Mouse (Mus musculus) midbrain, embryonic 15.5 days (tissue): ENCODE data around the gene Them7. TPM values are rescaled to one million over a fixed set of nuclear protein-coding genes. Genes with fewer than 3 reads are reported as not detected.

Experiments used
- ATAC-seq: fragments of 200-750 bp; cut with Nextera tagmentation; replicated peaks from 2 replicates; pipeline ENCODE4 v1.8.0; 2017; ENCODE audit warnings: moderate TSS enrichment
- H3K27ac ChIP-seq: fragments of 300-500 bp; sonication (generic); 2 replicates; pipeline ENCODE4 v1.5.1; 2015; ENCODE audit warnings: mild to moderate bottlenecking, inconsistent platforms
- H3K27me3 ChIP-seq: fragments of 300-500 bp; sonication (generic); replicated peaks from 2 replicates; pipeline ENCODE4 v1.6.1; 2015; ENCODE audit warnings: inconsistent platforms
- H3K36me3 ChIP-seq: fragments of 300-500 bp; sonication (generic); replicated peaks from 2 replicates; pipeline ENCODE4 v1.6.1; 2015; ENCODE audit warnings: inconsistent platforms
- H3K4me1 ChIP-seq: fragments of 300-500 bp; sonication (generic); 2 replicates; pipeline ENCODE4 v1.6.1; 2015; ENCODE audit warnings: inconsistent platforms
- H3K4me2 ChIP-seq: fragments of 300-500 bp; sonication (generic); 2 replicates; pipeline ENCODE4 v1.6.1; 2015; ENCODE audit warnings: inconsistent platforms, mild to moderate bottlenecking, moderate library complexity
- H3K4me3 ChIP-seq: fragments of 300-500 bp; sonication (generic); 2 replicates; pipeline ENCODE4 v1.5.1; 2015; ENCODE audit warnings: mild to moderate bottlenecking, inconsistent platforms
- H3K9ac ChIP-seq: fragments of 300-500 bp; sonication (generic); 2 replicates; pipeline ENCODE4 v1.6.1; 2015; ENCODE audit warnings: mild to moderate bottlenecking, inconsistent platforms
- H3K9me3 ChIP-seq: fragments of 300-500 bp; sonication (generic); 2 replicates; pipeline ENCODE4 v1.6.1; 2016; ENCODE audit warnings: inconsistent platforms
- WGBS: fragments of 180-500 bp; shearing (Covaris S2); methylation state at CpG from one replicate; pipeline ENCODE4 v1.1.7; 2015; ENCODE audit warnings: mixed read lengths; 5-methylcytosine and 5-hydroxymethylcytosine counted together
- polyA plus RNA-seq: library from polyadenylated mRNA; unstranded; fragments of >200 nt; fragmentation: Nextera tagmentation; extraction: Ambion mirVana; gene quantifications from 2 replicates; pipeline ENCODE4 v1.2.1, GENCODE M21; 2015

The Them7 gene
- polyA plus RNA-seq, 1 experiment from 2014 or later = not detected

GRCm38 (mm10) chr2:105370698-105371097 lies 146.6 kb downstream of the Them7 start:
- H3K4me1 ChIP-seq = peaks cover 11% of the 10 kb centered on the region
- peak overlapping the region; percentile 45 for H3K27ac ChIP-seq
- peaks cover 13% of the 10 kb centered on the region for H3K27me3 ChIP-seq
- H3K4me2 ChIP-seq = peak overlapping the region; percentile 52
- no peaks in the 10 kb centered on the region for H3K36me3 ChIP-seq
- no peaks in the 10 kb centered on the region for H3K9me3 ChIP-seq
- peak overlapping the region; percentile 32 for H3K4me3 ChIP-seq
- ATAC-seq = peak; percentile 70
- WGBS = 12% methylated on average over 14 of the region's 14 CpGs
- H3K9ac ChIP-seq = peak overlapping the region; percentile 39

- WGBS = 90% methylated on average over 6 of the region's 6 CpGs
- H3K9me3 ChIP-seq = no peaks in the 10 kb centered on the region
- no peak for ATAC-seq
These were observed 148.0 kb downstream of the Them7 start for GRCm38 (mm10) chr2:105372156-105372555.

GRCm38 (mm10) chr2:105372727-105373126 lies 148.6 kb downstream of the Them7 start:
- WGBS = 82% methylated on average over 5 of the region's 5 CpGs
- H3K4me2 ChIP-seq = no peak overlapping the region
- H3K9ac ChIP-seq = no peak overlapping the region
- no peak overlapping the region for H3K27ac ChIP-seq
- peaks cover 12% of the 10 kb centered on the region for H3K27me3 ChIP-seq
- peaks cover 11% of the 10 kb centered on the region for H3K4me1 ChIP-seq
- H3K4me3 ChIP-seq = no peak overlapping the region
- no peaks in the 10 kb centered on the region for H3K9me3 ChIP-seq
- H3K36me3 ChIP-seq = no peaks in the 10 kb centered on the region
- ATAC-seq = no peak

More at GRCm38 (mm10) chr2:105372156-105372555, 148.0 kb downstream of the Them7 start:
- Histone ChIP-seq H3K4me1 (peaks cover 11% of the 10 kb centered on the region), H3K36me3 (no peaks in the 10 kb centered on the region), H3K27me3 (peaks cover 16% of the 10 kb centered on the region), H3K4me2 (no peak overlapping the region), H3K4me3 (no peak overlapping the region), H3K27ac (no peak overlapping the region), H3K9ac (no peak overlapping the region)

GRCm38 (mm10) chr2:105373658-105374057 lies 149.5 kb downstream of the Them7 start:
- Histone ChIP-seq H3K9ac (no peak overlapping the region), H3K4me2 (no peak overlapping the region)
- 88% methylated on average over 11 of the region's 11 CpGs for WGBS

GRCm38 (mm10) chr2:105375261-105375660 lies 151.1 kb downstream of the Them7 start:
- peaks cover 8% of the 10 kb centered on the region for H3K4me1 ChIP-seq
- no peak overlapping the region for H3K4me3 ChIP-seq
- no peaks in the 10 kb centered on the region for H3K36me3 ChIP-seq
- 94% methylated on average over 7 of the region's 7 CpGs for WGBS
- peaks cover 11% of the 10 kb centered on the region for H3K27me3 ChIP-seq
- no peak for ATAC-seq
- H3K4me2 ChIP-seq = no peak overlapping the region
- H3K9ac ChIP-seq = no peak overlapping the region
- no peak overlapping the region for H3K27ac ChIP-seq
- H3K9me3 ChIP-seq = no peaks in the 10 kb centered on the region

More at GRCm38 (mm10) chr2:105373658-105374057, 149.5 kb downstream of the Them7 start:
- Histone ChIP-seq H3K4me3 (no peak overlapping the region), H3K27ac (no peak overlapping the region), H3K27me3 (peaks cover 11% of the 10 kb centered on the region), H3K9me3 (no peaks in the 10 kb centered on the region), H3K4me1 (peaks cover 11% of the 10 kb centered on the region), H3K36me3 (no peaks in the 10 kb centered on the region)
- ATAC-seq = no peak

- H3K27me3 ChIP-seq = peaks cover 11% of the 10 kb centered on the region
- H3K9ac ChIP-seq = no peak overlapping the region
- ATAC-seq = no peak
- H3K27ac ChIP-seq = no peak overlapping the region
- H3K9me3 ChIP-seq = no peaks in the 10 kb centered on the region
- 79% methylated on average over 4 of the region's 4 CpGs for WGBS
- H3K36me3 ChIP-seq = no peaks in the 10 kb centered on the region
- no peak overlapping the region for H3K4me2 ChIP-seq
- no peak overlapping the region for H3K4me3 ChIP-seq
- H3K4me1 ChIP-seq = peaks cover 3% of the 10 kb centered on the region
These were observed 151.6 kb downstream of the Them7 start for GRCm38 (mm10) chr2:105375705-105376104.

GRCm38 (mm10) chr2:105379682-105380081 lies 155.6 kb downstream of the Them7 start:
- no peak overlapping the region for H3K4me3 ChIP-seq
- no peak overlapping the region for H3K27ac ChIP-seq
- H3K4me2 ChIP-seq = no peak overlapping the region
- 0 out of 2 replicates have a peak, but pooled peaks cover 3% of the 10 kb centered on the region for H3K27me3 ChIP-seq
- WGBS = 89% methylated on average over 1 of the region's 1 CpGs
- H3K36me3 ChIP-seq = no peaks in the 10 kb centered on the region
- no peak overlapping the region for H3K9ac ChIP-seq
- H3K4me1 ChIP-seq = no peaks in the 10 kb centered on the region
- H3K9me3 ChIP-seq = no peaks in the 10 kb centered on the region
- no peak for ATAC-seq

GRCm38 (mm10) chr2:105380757-105381319 lies 156.7 kb downstream of the Them7 start:
- H3K4me1 ChIP-seq = no peaks in the 10 kb centered on the region
- no peak overlapping the region for H3K9ac ChIP-seq
- H3K4me2 ChIP-seq = no peak overlapping the region
- no peak for ATAC-seq
- whole genome bisulfite sequencing = 86% methylated on average over 3 of the region's 3 CpGs
- H3K27ac ChIP-seq = no peak overlapping the region
- no peaks in the 10 kb centered on the region for H3K9me3 ChIP-seq
- 0 out of 2 replicates have a peak, but pooled peaks cover 3% of the 10 kb centered on the region for H3K27me3 ChIP-seq
- H3K36me3 ChIP-seq = no peaks in the 10 kb centered on the region
- no peak overlapping the region for H3K4me3 ChIP-seq

GRCm38 (mm10) chr2:105383063-105383462 lies 158.9 kb downstream of the Them7 start:
- no peak for ATAC-seq
- H3K4me2 ChIP-seq = no peak overlapping the region
- H3K27ac ChIP-seq = no peak overlapping the region
- H3K4me3 ChIP-seq = no peak overlapping the region
- no peaks in the 10 kb centered on the region for H3K4me1 ChIP-seq
- 82% methylated on average over 8 of the region's 8 CpGs for WGBS
- no peak overlapping the region for H3K9ac ChIP-seq
- no peaks in the 10 kb centered on the region for H3K9me3 ChIP-seq
- H3K27me3 ChIP-seq = no peaks in the 10 kb centered on the region
- H3K36me3 ChIP-seq = no peaks in the 10 kb centered on the region

- no peak overlapping the region for H3K9ac ChIP-seq
- ATAC-seq = no peak
- H3K4me3 ChIP-seq = no peak overlapping the region
- H3K27ac ChIP-seq = no peak overlapping the region
- WGBS = 77% methylated on average over 3 of the region's 3 CpGs
- H3K9me3 ChIP-seq = no peaks in the 10 kb centered on the region
- no peaks in the 10 kb centered on the region for H3K36me3 ChIP-seq
- H3K4me2 ChIP-seq = no peak overlapping the region
- no peaks in the 10 kb centered on the region for H3K4me1 ChIP-seq
- no peaks in the 10 kb centered on the region for H3K27me3 ChIP-seq
These were observed 160.9 kb downstream of the Them7 start for GRCm38 (mm10) chr2:105384998-105385397.

- WGBS = 87% methylated on average over 4 of the region's 4 CpGs
- H3K9me3 ChIP-seq = no peaks in the 10 kb centered on the region
- H3K4me1 ChIP-seq = no peaks in the 10 kb centered on the region
- no peak overlapping the region for H3K27ac ChIP-seq
- H3K9ac ChIP-seq = no peak overlapping the region
- ATAC-seq = no peak
- no peak overlapping the region for H3K4me3 ChIP-seq
- no peak overlapping the region for H3K4me2 ChIP-seq
- H3K36me3 ChIP-seq = no peaks in the 10 kb centered on the region
- no peaks in the 10 kb centered on the region for H3K27me3 ChIP-seq
These were observed 162.3 kb downstream of the Them7 start for GRCm38 (mm10) chr2:105386418-105386817.

GRCm38 (mm10) chr2:105389007-105389890 lies 165.1 kb downstream of the Them7 start:
- 82% methylated on average over 17 of the region's 17 CpGs for WGBS
- Histone ChIP-seq H3K27me3 (no peaks in the 10 kb centered on the region), H3K9me3 (no peaks in the 10 kb centered on the region), H3K4me1 (no peaks in the 10 kb centered on the region), H3K9ac (no peak overlapping the region), H3K36me3 (no peaks in the 10 kb centered on the region), H3K4me2 (no peak overlapping the region), H3K4me3 (no peak overlapping the region), H3K27ac (no peak overlapping the region)
- no peak for ATAC-seq
